Mouse (Mus musculus) spleen, adult 2 months (tissue): ENCODE data around the gene Erc2. TPM values are rescaled to one million over a fixed set of nuclear protein-coding genes. Genes with fewer than 3 reads are reported as not detected.

Experiments used
- DNase-seq, 2 experiments: peaks; one replicate each; pipeline versions ENCODE4 v3.0.0 to v3.0.0-alpha.2; 2012 to 2021; ENCODE audit warnings: low spot score in 2 of 2, low read depth in 1 of 2
- H3K27ac ChIP-seq: fragments of 200-500 bp; 2 replicates; pipeline ENCODE4 v1.5.1; 2012; ENCODE audit warnings: low read length, inconsistent platforms; ENCODE audit not compliant: insufficient read depth
- H3K27me3 ChIP-seq: fragments of 200-500 bp; 2 replicates; pipeline ENCODE4 v1.6.1; 2012; ENCODE audit warnings: mild to moderate bottlenecking, moderate library complexity, low read length, inconsistent platforms; ENCODE audit not compliant: control insufficient read depth, insufficient read depth
- H3K36me3 ChIP-seq: fragments of 200-500 bp; 2 replicates; pipeline ENCODE4 v1.6.1; 2012; ENCODE audit warnings: mild to moderate bottlenecking, low read length, inconsistent platforms; ENCODE audit not compliant: control insufficient read depth, insufficient read depth
- H3K4me1 ChIP-seq: fragments of 200-500 bp; 2 replicates; pipeline ENCODE4 v1.6.1; 2011; ENCODE audit warnings: inconsistent platforms; ENCODE audit not compliant: control insufficient read depth, insufficient read depth, insufficient read length
- H3K4me3 ChIP-seq: fragments of 200-500 bp; 2 replicates; pipeline ENCODE4 v1.5.1; 2011; ENCODE audit warnings: mild to moderate bottlenecking, inconsistent platforms; ENCODE audit not compliant: insufficient read depth, insufficient read length; ENCODE audit errors: extremely low read depth
- CTCF ChIP-seq: fragments of 200-500 bp; IDR thresholded peaks from 2 replicates; pipeline ENCODE4 v1.5.1; 2011; ENCODE audit warnings: mild to moderate bottlenecking, inconsistent platforms; ENCODE audit not compliant: insufficient read depth, insufficient read length, insufficient replicate concordance; ENCODE audit errors: extremely low read depth
- POLR2A ChIP-seq: fragments of 200-500 bp; IDR thresholded peaks from 2 replicates; pipeline ENCODE4 v1.6.1; 2011; ENCODE audit warnings: low read depth, low read length, inconsistent platforms
- WGBS: fragments of 180-500 bp; shearing (Covaris S2); methylation state at CpG from one replicate; pipeline ENCODE4 v1.1.7; 2018; 5-methylcytosine and 5-hydroxymethylcytosine counted together
- polyA plus RNA-seq: library from polyadenylated mRNA; depleted of rRNA; stranded (reverse); fragments of >200 nt; gene quantifications from 2 replicates; pipeline ENCODE4 v1.2.3, GENCODE M21; 2012

The Erc2 gene
- polyA plus RNA-seq, 1 experiment = 0.11 TPM

- 80% methylated on average over 7 of the region's 7 CpGs for WGBS
- no peak for DNase-seq
- H3K27ac ChIP-seq = no peak overlapping the region
These were observed 812.8 kb downstream of the Erc2 start for GRCm38 (mm10) chr14:28434996-28435395.

GRCm38 (mm10) chr14:28439171-28439570, 816.9 kb downstream of the Erc2 start:
- Histone ChIP-seq H3K4me1 (no peaks in the 10 kb centered on the region), H3K36me3 (no peaks in the 10 kb centered on the region), H3K27me3 (no peaks in the 10 kb centered on the region), H3K4me3 (no peak overlapping the region), H3K27ac (no peak overlapping the region)
- WGBS = 93% methylated on average over 6 of the region's 6 CpGs
- DNase-seq = no peak
- TF ChIP-seq CTCF (no peak), POLR2A (no peak)

More at GRCm38 (mm10) chr14:28434996-28435395, 812.8 kb downstream of the Erc2 start:
- no peaks in the 10 kb centered on the region for H3K4me1 ChIP-seq
- H3K27me3 ChIP-seq = no peaks in the 10 kb centered on the region
- H3K36me3 ChIP-seq = no peaks in the 10 kb centered on the region
- TF ChIP-seq CTCF (no peak), POLR2A (no peak)
- H3K4me3 ChIP-seq = no peak overlapping the region

GRCm38 (mm10) chr14:28441240-28441967, 819.2 kb downstream of the Erc2 start:
- Histone ChIP-seq H3K36me3 (no peaks in the 10 kb centered on the region), H3K4me3 (no peak overlapping the region), H3K4me1 (no peaks in the 10 kb centered on the region), H3K27ac (no peak overlapping the region), H3K27me3 (no peaks in the 10 kb centered on the region)
- DNase-seq = no peak
- TF ChIP-seq CTCF (no peak), POLR2A (no peak)
- 68% methylated on average over 14 of the region's 14 CpGs for WGBS

- no peak for DNase-seq
These were observed 821.2 kb downstream of the Erc2 start for GRCm38 (mm10) chr14:28443254-28443944.

GRCm38 (mm10) chr14:28445737-28446136, 823.5 kb downstream of the Erc2 start:
- DNase-seq = no peak
- Histone ChIP-seq H3K27ac (no peak overlapping the region), H3K4me1 (no peaks in the 10 kb centered on the region), H3K36me3 (no peaks in the 10 kb centered on the region), H3K27me3 (no peaks in the 10 kb centered on the region), H3K4me3 (no peak overlapping the region)
- TF ChIP-seq POLR2A (no peak), CTCF (no peak)
- 81% methylated on average over 6 of the region's 6 CpGs for WGBS

More at GRCm38 (mm10) chr14:28443254-28443944, 821.2 kb downstream of the Erc2 start:
- Histone ChIP-seq H3K36me3 (no peaks in the 10 kb centered on the region), H3K27me3 (no peaks in the 10 kb centered on the region), H3K4me1 (no peaks in the 10 kb centered on the region), H3K27ac (no peak overlapping the region), H3K4me3 (no peak overlapping the region)
- 84% methylated on average over 7 of the region's 7 CpGs for WGBS
- TF ChIP-seq POLR2A = no peak
- no peak for TF ChIP-seq CTCF

- no peak overlapping the region for H3K27ac ChIP-seq
- DNase-seq = no peak
- 83% methylated on average over 9 of the region's 9 CpGs for WGBS
- TF ChIP-seq CTCF = no peak
- TF ChIP-seq POLR2A = no peak
- no peak overlapping the region for H3K4me3 ChIP-seq
- no peaks in the 10 kb centered on the region for H3K36me3 ChIP-seq
- no peaks in the 10 kb centered on the region for H3K27me3 ChIP-seq
- no peaks in the 10 kb centered on the region for H3K4me1 ChIP-seq
These were observed 829.5 kb downstream of the Erc2 start for GRCm38 (mm10) chr14:28451771-28452170.

- no peak for DNase-seq
- 11% methylated on average over 7 of the region's 7 CpGs for WGBS
These were observed 834.3 kb downstream of the Erc2 start for GRCm38 (mm10) chr14:28456372-28457076.

More at GRCm38 (mm10) chr14:28456372-28457076, 834.3 kb downstream of the Erc2 start:
- no peak overlapping the region for H3K4me3 ChIP-seq
- H3K27ac ChIP-seq = no peak overlapping the region
- TF ChIP-seq POLR2A = no peak
- no peak for TF ChIP-seq CTCF
- H3K4me1 ChIP-seq = no peaks in the 10 kb centered on the region
- H3K36me3 ChIP-seq = no peaks in the 10 kb centered on the region
- no peaks in the 10 kb centered on the region for H3K27me3 ChIP-seq
